Mouse (Mus musculus): Measurements from ENCODE around the gene Ostm1.

Gene Ostm1

GRCm38 (mm10) chr10:42582566-42583110, 984 bp upstream of the Ostm1 start:
- DNase-seq (ENCODE audit: low read depth, low spot score) = no peak

DNA sequence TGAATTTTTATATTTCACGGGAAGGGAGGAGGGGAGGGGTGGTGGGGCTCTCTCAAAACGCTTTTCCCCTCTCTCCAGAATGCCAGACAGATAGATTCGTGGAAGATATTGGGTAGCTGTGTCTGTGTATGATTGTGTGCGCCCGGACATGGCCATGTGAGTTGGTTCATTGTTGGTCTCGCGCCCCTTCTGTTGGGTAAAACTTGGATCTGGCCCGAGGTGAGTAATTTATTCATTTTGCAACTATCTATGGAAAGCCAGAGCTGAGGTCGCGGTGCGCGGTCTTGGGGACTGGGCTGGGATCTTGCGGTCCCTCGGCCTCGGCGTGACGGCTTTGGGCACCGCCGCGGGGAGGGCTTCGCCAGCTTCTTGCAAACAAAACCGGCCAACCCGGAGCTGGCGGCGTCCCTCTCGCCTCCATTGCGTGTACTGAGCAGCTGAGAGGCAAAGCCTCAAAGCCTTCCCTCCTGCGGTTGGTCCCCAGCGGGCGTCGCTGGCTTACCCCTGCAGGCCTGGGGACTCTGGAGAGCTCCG, 347 bp downstream of the Ostm1 start:
- DNase-seq (ENCODE audit: low read depth, low spot score) = no peak

GRCm38 (mm10) chr10:42584436-42584983, 888 bp downstream of the Ostm1 start:
- no peak for DNase-seq (ENCODE audit: low read depth, low spot score)

GRCm38 (mm10) chr10:42585156-42585555, 1.5 kb downstream of the Ostm1 start:
- DNase-seq (ENCODE audit: low read depth, low spot score) = no peak

GRCm38 (mm10) chr10:42585596-42586305, 2.1 kb downstream of the Ostm1 start:
- DNase-seq (ENCODE audit: low read depth, low spot score) = no peak

- no peak for DNase-seq (ENCODE audit: low read depth, low spot score)
These were observed 4.5 kb downstream of the Ostm1 start for GRCm38 (mm10) chr10:42587961-42588750.

DNA sequence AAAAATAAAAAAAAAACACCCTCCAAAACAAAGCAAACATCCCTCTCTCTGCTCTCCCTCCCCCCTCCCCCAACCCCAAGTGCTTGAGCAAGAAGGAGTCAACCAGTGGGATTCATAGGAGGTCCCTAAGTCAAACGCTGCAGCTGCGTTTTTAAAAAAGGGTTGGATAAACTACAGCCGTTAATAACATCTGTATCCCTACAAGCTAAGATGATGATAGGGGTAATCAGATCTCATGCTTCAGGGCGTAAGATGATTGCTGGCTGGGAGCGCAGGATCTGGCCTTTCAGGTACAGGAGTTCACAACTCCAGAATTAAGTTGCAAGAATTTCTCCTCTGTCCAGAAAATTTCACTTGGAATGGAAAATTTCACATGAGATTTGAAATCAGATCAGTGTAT, 5.9 kb downstream of the Ostm1 start:
- no peak for DNase-seq (ENCODE audit: low read depth, low spot score)

DNA sequence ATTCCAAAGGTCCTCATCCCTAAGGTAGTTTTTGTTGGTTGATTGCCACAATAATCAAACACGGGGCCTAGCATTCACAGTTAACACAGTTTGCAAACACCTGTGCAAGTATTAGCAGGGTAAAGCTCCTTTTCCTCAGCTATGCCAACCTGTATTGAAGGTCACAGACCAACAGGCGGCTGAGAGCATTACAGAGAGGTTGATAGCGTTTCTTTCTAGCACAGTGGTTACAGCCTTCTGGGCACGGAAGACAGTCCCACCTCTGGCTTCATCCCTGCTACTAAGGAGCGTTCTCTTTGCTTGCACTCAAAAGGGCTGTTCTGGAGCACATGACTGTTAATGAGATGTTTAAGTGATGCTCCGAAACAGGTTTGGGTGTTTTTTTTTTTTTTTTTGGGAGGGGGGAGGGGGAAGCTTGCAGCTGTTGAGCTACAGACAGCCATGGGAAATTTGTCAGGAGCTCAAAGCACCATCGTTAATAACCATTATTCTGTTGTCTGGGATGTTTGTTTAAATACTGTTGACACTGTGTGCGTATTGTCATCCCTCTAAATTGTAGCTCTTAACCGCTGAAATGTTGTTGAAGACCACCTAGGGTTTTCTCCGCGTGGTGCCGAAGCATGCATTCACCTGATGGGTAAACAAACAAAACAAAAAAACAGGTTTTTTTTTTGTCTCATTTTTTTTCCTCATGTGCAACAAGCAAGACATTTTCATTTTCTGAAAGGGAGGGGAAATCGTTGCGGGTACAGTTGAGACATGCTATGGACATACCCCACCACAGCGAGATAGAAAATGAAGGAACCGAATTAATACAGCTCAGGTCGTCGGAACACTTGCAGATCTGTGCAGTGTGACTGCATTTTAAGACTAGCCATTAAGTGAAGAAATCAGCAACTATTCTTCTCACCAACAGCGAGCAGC, 6.9 kb downstream of the Ostm1 start:
- DNase-seq (ENCODE audit: low read depth, low spot score) = no peak

GRCm38 (mm10) chr10:42591185-42591992, 7.8 kb downstream of the Ostm1 start:
- no peak for DNase-seq (ENCODE audit: low read depth, low spot score)

- DNase-seq (ENCODE audit: low read depth, low spot score) = no peak
These were observed 8.5 kb downstream of the Ostm1 start for GRCm38 (mm10) chr10:42591993-42592686.

DNA sequence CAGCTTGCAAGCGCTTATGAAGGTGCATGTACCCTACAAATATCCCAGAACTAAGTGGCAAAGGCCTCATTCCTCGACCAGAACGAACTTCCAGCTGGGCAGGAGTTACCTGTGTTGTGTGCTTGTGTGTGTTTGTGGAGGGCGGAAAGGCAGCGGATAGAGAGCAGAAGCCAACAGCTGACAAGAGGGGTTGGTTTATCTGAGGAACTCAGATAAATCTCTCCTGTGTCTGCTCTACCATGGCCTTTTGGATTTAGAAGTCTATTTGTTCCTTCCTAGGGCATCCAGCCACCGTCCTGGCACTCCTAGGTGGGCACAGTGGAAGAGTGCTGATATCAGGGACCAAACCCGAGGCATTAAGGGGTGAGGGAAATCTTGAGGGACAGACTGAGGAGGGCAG, 9.6 kb downstream of the Ostm1 start:
- no peak for DNase-seq (ENCODE audit: low read depth, low spot score)

DNA sequence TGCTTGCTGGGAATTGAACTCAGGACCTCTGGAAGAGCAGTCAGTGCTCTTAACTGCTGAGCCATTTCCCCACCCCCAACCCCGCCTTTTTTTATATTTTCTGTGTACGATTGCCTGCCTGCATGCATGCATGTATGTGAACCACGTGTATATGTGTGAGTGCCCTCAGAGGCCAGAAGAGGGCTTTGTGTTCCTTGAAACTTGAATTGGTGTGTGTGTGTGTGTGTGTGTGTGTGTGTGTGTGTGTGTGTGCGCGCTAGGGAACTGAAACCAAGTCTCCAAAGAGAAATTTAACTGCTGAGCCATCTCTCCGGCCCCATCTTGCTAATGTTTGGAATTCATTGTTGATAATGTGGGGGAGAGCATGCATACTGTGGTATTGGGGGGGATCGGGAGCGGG, 15.0 kb downstream of the Ostm1 start:
- DNase-seq (ENCODE audit: low read depth, low spot score) = no peak

GRCm38 (mm10) chr10:42601556-42601955, 17.9 kb downstream of the Ostm1 start:
- no peak for DNase-seq (ENCODE audit: low read depth, low spot score)

DNA sequence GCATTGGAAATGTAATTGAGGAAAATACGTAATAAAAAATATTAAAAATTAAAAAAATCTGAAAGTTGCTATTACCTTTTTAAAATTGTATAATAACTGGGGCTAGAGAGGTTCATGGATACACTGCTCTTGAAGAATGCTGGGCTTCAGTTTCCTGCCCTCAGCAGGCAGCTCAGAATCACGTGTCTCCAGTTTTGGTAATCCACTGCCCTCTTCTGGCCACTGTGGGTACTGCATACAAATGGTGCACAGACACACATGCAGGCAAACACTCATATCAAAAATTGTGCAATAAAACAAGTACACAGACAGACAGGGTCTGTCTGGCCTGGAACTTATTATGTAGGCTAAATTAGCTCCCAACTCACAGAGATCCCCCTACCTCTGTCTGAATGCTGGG, 21.3 kb downstream of the Ostm1 start:
- DNase-seq (ENCODE audit: low read depth, low spot score) = no peak

GRCm38 (mm10) chr10:42606757-42607156, 23.1 kb downstream of the Ostm1 start:
- no peak for DNase-seq (ENCODE audit: low read depth, low spot score)

- DNase-seq (ENCODE audit: low read depth, low spot score) = no peak
These were observed 29.5 kb downstream of the Ostm1 start for GRCm38 (mm10) chr10:42613075-42613474.

- no peak for DNase-seq (ENCODE audit: low read depth, low spot score)
These were observed 30.2 kb downstream of the Ostm1 start for GRCm38 (mm10) chr10:42613639-42614381.

GRCm38 (mm10) chr10:42614766-42615165, 31.1 kb downstream of the Ostm1 start:
- DNase-seq (ENCODE audit: low read depth, low spot score) = no peak

DNA sequence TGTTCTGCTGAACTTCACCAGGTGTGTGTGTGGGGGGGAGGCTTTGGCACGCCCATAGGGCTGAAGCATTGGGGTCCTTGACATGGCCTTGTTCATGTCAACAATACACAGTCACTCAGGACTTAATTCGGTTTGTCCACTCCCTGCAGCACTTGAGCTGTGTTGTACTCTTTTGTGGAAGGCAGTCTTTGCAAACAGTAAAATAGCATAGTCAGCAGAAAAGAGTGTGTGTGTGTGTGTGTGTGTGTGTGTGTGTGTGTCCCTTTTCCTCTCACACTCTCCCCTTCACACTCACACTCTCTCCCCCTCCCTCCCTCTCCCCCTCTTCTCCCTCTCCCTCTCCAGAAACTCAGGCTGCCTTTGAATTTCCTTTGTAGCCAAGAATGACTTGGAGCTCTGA, 34.7 kb downstream of the Ostm1 start:
- DNase-seq (ENCODE audit: low read depth, low spot score) = no peak

Measured in forelimb bud, embryonic 11.5 days (tissue).